Mouse (Mus musculus): Measurements from ENCODE around the gene Gjb3. TPM values are rescaled to one million over a fixed set of nuclear protein-coding genes. Genes with fewer than 3 reads are reported as not detected.

Gene Gjb3
- polyA plus RNA-seq, 2 experiments from 2014 or later, result not detected

GRCm38 (mm10) chr4:127334870-127335504, 4.3 kb upstream of the Gjb3 start:
- ATAC-seq, result no peak

DNA sequence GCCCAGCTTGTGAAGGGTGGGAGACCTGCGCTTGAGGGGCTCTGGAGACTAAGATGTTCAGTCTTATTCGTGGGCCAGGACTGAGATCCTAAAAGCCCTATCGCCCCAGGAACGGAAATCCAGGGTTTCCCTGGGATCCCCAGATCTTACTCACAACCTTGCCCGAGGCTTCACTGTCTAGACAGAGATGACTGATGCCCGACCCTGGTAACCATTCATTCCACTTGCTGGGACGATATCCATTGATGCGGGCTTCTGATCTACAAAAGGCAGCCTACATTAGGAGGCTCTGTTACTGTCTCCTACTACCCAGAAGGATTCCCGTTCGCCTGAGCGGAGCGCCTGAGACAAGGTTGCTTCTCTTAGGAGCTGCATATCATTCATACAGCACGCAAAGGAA, 527 bp upstream of the Gjb3 start:
- no peak for ATAC-seq

DNA sequence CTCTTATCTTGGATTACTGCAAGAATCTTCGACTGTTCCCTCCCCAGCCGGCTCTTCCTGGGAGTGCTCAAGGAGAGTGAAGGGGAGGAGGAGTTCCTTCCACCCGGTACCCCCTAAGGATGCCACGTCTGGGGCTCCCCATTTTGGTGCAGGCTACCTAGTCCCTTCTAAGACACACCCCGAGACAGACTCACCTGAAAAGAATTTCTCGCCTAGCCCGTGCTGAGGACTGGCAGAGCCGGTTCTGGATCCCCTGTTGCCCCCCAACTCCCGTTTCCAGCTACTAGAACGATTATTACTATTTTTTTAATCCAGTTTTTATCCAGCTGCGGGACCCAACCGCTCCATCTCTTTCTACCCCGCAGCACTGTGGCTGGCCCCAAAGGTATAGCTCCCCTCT, 893 bp downstream of the Gjb3 start:
- no peak for ATAC-seq

DNA sequence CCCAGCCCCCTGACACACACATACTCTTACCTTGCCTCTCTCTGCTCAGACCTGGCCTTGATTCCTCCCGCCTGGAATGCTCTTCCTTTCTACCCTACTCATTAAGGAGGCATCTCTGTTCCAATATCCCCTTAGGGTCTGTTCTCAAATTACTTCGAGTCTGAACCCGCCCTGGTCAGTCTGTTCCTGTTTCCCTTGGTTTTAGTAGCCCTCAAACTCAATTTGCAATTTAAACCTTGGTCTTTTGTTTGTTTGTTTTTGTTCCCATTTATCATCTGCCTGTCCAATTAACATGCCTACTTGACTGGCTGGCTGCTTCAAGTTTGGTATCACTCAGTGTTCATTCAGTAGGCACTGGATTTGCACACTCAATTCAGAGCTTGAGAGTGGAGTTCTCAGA, 1.6 kb downstream of the Gjb3 start:
- ATAC-seq, result no peak

DNA sequence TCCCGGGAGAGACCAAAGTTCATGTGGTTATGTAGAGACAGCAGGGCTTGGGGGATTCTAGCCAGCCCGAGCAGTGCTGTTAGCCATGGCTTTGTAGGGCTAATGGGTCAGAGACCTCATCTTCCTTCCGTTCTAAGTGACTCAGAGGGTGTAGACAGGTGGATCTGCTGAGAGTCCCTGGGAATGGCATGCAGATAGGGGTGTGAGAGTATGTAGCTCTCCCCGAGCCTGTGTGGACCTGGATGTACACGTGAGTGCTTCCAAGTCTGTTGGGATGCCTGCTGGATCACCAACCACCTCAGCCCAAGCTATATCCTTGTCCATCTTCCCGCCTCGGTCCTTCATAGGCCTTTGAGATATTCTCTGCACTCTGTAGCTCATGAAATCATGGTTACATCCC, 2.3 kb downstream of the Gjb3 start:
- ATAC-seq, result no peak

- no peak for ATAC-seq
These were observed 2.9 kb downstream of the Gjb3 start for GRCm38 (mm10) chr4:127327749-127328148.

GRCm38 (mm10) chr4:127327258-127327657, 3.4 kb downstream of the Gjb3 start:
- no peak for ATAC-seq

DNA sequence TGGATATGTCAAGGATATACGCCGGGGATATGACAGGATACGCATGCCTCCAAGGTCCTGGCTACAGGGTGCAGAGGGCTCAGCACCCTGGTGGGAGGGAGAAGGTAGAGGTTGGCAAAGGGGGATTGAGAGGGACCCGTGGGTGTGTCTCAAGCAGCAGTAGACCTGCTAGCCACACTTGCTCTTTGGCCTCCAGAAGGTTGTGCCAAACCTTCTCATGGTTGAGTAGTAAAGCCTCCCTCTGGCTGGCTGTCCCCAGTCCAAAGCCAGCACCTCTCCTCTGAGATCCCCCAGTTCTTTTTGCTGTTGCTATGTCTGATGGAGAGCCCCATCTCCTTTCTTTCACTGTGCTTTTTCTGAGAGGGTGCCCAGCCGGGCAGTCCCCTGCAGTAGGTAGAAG, 5.4 kb downstream of the Gjb3 start:
- ATAC-seq, result no peak

GRCm38 (mm10) chr4:127324759-127325158, 5.9 kb downstream of the Gjb3 start:
- no peak for ATAC-seq

DNA sequence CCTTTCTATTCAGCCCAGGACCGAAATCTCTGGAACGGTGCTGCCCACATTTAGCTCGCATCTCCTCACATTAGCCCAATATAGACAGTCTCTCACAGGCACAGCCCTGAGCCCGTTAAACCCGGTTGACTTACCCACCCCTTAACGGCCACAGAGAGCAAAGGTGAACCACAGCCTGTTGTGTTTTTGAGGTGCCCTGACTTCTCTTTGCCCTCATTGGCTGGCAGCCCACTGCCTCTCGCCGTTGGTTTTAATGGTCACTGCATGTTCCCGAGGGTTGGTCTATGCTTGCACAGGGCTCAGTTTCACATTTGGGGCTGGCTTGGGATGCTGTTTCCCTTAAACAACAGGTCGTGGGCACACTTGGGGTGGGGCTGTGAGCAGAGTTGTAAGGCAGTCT, 6.3 kb downstream of the Gjb3 start:
- no peak for ATAC-seq

DNA sequence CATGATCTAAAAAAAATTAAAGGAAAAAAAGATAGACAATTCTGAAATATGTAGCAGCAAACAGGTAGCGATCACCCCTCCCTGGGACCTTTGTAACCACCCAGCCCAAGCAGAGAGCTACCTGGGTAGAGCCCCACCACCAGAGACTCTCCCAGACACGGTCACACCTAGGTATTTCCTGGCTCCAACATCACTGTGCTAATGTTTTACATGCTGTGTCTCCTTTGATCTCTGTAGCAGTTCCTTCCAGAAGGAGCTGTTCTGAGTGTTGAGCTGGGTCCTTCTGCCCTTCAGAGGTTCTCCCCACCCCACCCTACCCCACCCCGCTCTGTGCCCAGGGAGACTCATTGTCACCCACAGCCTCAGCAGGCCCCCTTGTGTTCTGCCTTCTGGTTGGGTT, 7.0 kb downstream of the Gjb3 start:
- ATAC-seq, result no peak

- no peak for ATAC-seq
These were observed 11.0 kb downstream of the Gjb3 start for GRCm38 (mm10) chr4:127319613-127320012.

DNA sequence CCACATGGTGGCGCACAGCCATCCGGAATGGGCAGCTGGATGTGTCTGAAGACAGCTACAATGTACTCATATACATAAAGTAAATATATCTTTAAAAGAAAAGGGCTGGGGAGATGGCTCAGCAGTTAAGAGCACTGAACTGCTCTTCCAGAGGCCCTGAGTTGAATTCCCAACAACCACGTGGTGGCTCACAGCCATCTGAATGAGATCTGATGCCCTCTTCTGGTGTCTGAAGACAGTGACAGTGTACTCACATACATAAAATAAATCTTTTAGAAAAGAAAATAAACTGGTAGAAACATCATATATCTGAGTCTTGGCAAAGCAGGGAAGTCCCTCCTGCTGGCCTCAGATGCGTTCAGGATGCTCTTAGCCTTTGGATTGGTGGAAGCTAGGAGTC, 13.5 kb downstream of the Gjb3 start:
- ATAC-seq, result no peak

DNA sequence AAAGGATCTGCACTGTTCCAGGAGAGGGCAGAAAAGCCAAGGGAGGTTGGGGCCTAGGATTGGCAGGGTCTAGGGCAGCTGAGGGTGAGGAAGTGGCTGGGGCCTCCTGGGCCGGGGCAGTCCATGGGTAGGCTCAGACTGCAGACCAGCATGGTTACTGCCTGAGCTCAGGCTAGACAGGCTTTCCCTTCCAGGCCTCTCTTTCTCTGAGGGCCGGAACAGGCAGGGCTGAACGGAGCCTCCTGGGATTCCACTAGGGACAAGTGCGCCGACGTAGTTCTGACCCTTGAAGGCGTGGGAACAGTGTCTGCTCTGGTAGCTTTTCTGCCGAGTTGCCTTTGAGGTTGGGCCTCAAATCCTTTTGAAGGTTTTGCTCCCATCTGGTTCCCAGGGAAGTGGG, 14.9 kb downstream of the Gjb3 start:
- no peak for ATAC-seq

DNA sequence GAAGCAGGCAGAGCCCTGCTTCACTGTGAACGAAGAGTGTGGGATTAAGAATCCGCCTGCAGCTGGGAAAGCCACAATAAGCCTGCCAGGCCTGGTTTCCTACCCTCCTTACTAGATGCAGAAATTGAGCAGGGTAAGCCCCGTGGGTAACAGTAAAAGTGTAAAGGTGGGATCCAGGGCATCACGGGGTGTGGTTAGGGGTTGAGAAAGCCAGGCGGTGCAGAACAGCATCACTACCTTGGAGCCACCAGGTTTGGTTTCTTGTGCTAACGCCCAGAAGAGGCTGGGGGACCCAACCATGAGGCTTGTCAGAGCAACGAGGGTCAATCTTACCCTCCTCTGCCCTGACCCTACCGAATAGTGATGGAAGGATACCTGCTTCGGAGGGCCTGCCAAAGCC, 16.1 kb downstream of the Gjb3 start:
- no peak for ATAC-seq

- peak; percentile 49 for ATAC-seq
These were observed 16.8 kb downstream of the Gjb3 start, which contains the start of gene Gja4 for GRCm38 (mm10) chr4:127313861-127314260. Gja4 (minus strand) TSS chr4:127314039.

DNA sequence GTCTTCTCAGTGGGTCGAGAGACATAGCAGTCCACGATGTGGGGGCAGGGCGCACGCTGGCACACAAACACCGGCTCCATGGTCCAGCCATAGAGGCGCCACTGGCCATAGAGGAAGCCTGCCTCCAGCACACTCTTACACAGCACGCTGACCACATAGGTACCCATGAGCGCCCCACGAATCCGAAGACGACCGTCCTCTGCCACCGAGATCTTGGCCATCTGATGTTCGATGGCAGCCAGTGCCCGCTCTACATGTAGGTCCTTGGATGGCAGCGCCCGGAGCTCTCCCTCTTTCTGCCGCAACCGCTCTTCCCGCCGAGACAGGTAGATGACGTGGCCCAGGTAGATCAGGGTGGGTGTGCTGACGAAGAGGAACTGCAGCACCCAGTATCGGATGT, 18.3 kb downstream of the Gjb3 start:
- ATAC-seq, result no peak

- ATAC-seq, result no peak
These were observed 19.1 kb downstream of the Gjb3 start for GRCm38 (mm10) chr4:127311561-127311960.

DNA sequence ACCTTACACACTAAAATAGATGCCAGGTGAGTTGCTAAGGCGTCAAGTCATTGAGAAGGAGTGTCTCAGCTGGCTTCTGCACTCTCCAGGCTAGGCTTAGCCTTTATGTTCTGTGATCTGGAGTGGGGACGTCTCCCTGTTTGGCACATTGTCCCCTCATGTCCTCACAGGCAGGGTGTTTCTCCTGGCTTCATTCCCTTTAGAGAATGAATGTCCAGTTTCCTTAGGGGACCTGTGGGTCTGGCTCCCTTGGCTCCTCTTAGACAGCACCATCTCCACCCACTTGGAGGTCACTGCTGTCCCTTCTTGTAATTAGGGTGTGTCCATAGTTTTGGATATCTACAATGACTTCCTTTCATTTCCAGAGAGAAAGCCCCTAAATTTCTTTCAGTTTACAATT, 23.7 kb downstream of the Gjb3 start:
- no peak for ATAC-seq

- ATAC-seq, result no peak
These were observed 26.8 kb downstream of the Gjb3 start for GRCm38 (mm10) chr4:127303796-127304195.

GRCm38 (mm10) chr4:127300503-127300902, 30.1 kb downstream of the Gjb3 start:
- ATAC-seq, result no peak

DNA sequence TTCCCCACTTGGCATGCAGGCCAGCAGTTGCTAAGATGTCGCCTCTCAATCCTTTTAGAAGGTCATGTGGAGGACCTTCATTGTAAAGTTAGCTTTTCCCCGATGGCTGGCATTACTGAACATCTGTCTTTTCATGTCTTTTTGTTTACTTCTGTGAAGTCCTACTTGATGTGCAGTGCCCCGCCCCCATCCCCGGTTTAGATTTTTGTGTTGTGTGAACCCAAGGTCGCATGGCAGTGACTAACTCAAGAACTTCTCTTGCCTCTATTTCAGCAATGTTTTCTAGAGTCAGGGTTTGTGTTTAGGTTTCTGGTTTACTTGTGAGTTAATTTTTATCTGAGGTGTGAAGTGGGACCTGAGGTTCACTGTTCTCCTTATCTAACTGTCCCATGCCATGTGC, 38.0 kb downstream of the Gjb3 start:
- no peak for ATAC-seq

DNA sequence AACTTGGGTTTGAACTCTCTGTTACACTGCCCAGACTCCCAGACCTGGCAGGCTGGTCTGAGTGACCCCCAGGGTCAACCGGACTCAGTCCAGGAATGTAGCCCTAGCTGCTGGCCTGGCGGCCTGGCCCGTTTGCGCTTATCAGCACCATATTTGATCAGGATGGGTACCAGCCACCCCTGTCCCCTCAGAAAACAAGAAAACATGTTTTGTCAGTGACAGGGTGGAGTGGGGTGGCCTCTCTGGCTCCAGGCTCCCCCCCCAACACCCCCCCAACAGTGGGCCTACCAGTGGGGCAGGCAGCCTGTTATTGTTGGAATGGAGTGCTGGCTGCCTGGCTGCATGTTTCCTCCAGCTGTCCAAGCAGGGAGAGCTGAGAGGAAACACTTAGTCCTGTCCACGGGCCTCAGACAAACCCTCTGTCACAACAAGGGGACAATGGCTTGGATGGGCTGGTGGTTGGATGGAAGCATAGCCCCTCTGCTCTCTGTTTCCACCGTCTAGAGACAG, 41.5 kb downstream of the Gjb3 start:
- ATAC-seq, result no peak

DNA sequence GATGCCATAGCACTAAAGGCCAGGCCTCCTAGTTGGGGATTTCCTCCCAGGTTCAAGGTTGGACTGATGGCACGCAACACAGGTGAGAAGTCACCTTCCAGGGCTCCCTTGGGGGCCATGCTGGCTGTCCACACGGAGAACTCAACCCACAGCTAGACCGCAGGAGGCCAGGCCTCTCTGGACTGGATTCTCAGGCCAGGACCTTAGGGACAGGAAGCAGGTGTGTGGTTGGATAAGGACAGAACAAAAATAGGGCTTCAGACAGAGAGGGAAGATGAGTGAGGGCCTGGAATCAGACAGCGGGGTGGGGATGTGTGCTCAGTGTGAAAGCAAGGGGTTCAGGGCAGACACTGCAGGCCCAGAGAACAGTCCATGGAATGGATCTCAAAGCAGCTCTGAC, 43.7 kb downstream of the Gjb3 start:
- ATAC-seq, result no peak

GRCm38 (mm10) chr4:127279241-127279640, 51.4 kb downstream of the Gjb3 start:
- no peak for ATAC-seq

All from activated CD4-positive, CD25-positive, alpha-beta regulatory T cell, adult 4 months (primary cell).